Mouse (Mus musculus) C2C12 (cell line): ENCODE data around the gene Laptm5. TPM values are rescaled to one million over a fixed set of nuclear protein-coding genes. Genes with fewer than 3 reads are reported as not detected.

ENCODE experiments used
- H3K27me3 ChIP-seq: one replicate; pipeline ENCODE4 v1.6.1; 2011; ENCODE audit not compliant: control insufficient read depth, insufficient read depth, insufficient read length
- H3K36me3 ChIP-seq: one replicate; pipeline ENCODE4 v1.6.1; 2011; ENCODE audit not compliant: control insufficient read depth, insufficient read depth
- H3K4me3 ChIP-seq: one replicate; pipeline ENCODE4 v1.5.1; 2011; ENCODE audit warnings: mild to moderate bottlenecking, control low read depth; ENCODE audit not compliant: poor library complexity, insufficient read depth, severe bottlenecking
- H3K79me2 ChIP-seq: one replicate; pipeline ENCODE4 v1.6.1; 2011; ENCODE audit not compliant: control insufficient read depth, insufficient read depth
- H3K79me3 ChIP-seq: one replicate; pipeline ENCODE4 v1.6.1; 2011; ENCODE audit warnings: low read depth, control low read depth
- H3ac ChIP-seq: one replicate; pipeline ENCODE3; 2011; ENCODE audit warnings: low read depth; ENCODE audit not compliant: control insufficient read depth, insufficient read length
- CEBPB ChIP-seq: IDR thresholded peaks from one replicate; pipeline ENCODE4 v1.6.1; 2011; ENCODE audit warnings: low read depth, mild to moderate bottlenecking, control low read depth, moderate library complexity
- CTCF ChIP-seq: IDR thresholded peaks from one replicate; pipeline ENCODE4 v1.5.1; 2011; ENCODE audit not compliant: control insufficient read depth, insufficient read depth, insufficient read length
- FOSL1 ChIP-seq: IDR thresholded peaks from one replicate; pipeline ENCODE4 v1.8.0; 2011; ENCODE audit warnings: mild to moderate bottlenecking, low read length; ENCODE audit not compliant: poor library complexity, insufficient read depth, severe bottlenecking
- MAX ChIP-seq: IDR thresholded peaks from one replicate; pipeline ENCODE4 v1.6.1; 2011; ENCODE audit warnings: mild to moderate bottlenecking, control low read depth
- MYOD1 ChIP-seq: IDR thresholded peaks from one replicate; pipeline ENCODE4 v1.6.1; 2011; ENCODE audit warnings: low read depth; ENCODE audit not compliant: control insufficient read depth, insufficient read length
- MYOG ChIP-seq: IDR thresholded peaks from one replicate; pipeline ENCODE4 v1.6.1; 2011; ENCODE audit not compliant: control insufficient read depth, insufficient read length; ENCODE audit errors: extremely low read depth
- USF1 ChIP-seq: IDR thresholded peaks from one replicate; pipeline ENCODE4 v1.6.1; 2011; ENCODE audit warnings: low read depth, mild to moderate bottlenecking, control low read depth, moderate library complexity
- polyA plus RNA-seq: library from polyadenylated mRNA; unstranded; fragments of >200 nt; fragmentation: generic; extraction: Trizol; gene quantifications from one replicate; pipeline ENCODE4 v1.2.1, GENCODE M21; 2012; ENCODE audit warnings: missing spikeins

Laptm5 gene
- polyA plus RNA-seq, 1 experiment: 0.08 TPM

GRCm38 (mm10) chr4:130914527-130914926, 1.6 kb downstream of the Laptm5 start:
- H3K27me3 ChIP-seq: no peaks in the 10 kb centered on the region
- no peaks in the 10 kb centered on the region for H3K36me3 ChIP-seq
- no peak overlapping the region for H3ac ChIP-seq
- no peaks in the 10 kb centered on the region for H3K79me2 ChIP-seq
- H3K79me3 ChIP-seq: no peaks in the 10 kb centered on the region
- no peak for TF ChIP-seq CEBPB
- no peak overlapping the region for H3K4me3 ChIP-seq

GRCm38 (mm10) chr4:130915006-130915667, 2.2 kb downstream of the Laptm5 start:
- Histone ChIP-seq H3K4me3 (no peak overlapping the region), H3K79me3 (no peaks in the 10 kb centered on the region), H3K36me3 (no peaks in the 10 kb centered on the region), H3K79me2 (no peaks in the 10 kb centered on the region), H3ac (peak overlapping the region; percentile 24), H3K27me3 (no peaks in the 10 kb centered on the region)
- TF ChIP-seq CTCF (no peak), FOSL1 (no peak)

DNA sequence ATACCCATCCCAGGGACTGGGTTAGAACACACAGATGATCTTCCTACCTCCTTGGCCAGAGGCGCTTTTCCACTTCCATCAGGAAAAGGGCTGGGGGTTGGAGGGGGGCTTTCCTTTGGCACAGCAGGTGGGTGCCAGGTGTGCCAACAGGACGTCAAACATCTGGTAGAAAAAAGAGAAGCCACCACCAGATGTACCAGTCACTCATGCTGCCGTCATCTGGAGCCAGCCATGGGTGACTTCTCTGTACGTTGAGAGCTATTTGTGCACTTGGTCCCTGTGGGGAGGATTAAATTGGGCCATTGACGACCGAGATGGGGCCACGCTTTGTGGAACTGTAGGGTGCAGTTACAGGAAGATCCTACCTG, 2.7 kb downstream of the Laptm5 start:
- H3K79me2 ChIP-seq: no peaks in the 10 kb centered on the region
- peak; percentile 37 for TF ChIP-seq MYOD1
- TF ChIP-seq USF1: no peak
- no peak overlapping the region for H3K4me3 ChIP-seq
- no peaks in the 10 kb centered on the region for H3K36me3 ChIP-seq
- H3K27me3 ChIP-seq: no peaks in the 10 kb centered on the region
- H3ac ChIP-seq: no peak overlapping the region
- H3K79me3 ChIP-seq: no peaks in the 10 kb centered on the region

- H3K4me3 ChIP-seq: no peak overlapping the region
- no peaks in the 10 kb centered on the region for H3K36me3 ChIP-seq
- no peaks in the 10 kb centered on the region for H3K27me3 ChIP-seq
- no peaks in the 10 kb centered on the region for H3K79me3 ChIP-seq
- TF ChIP-seq FOSL1 (no peak), MYOD1 (no peak), MYOG (no peak), USF1 (no peak), CEBPB (no peak), MAX (no peak), CTCF (no peak)
- H3K79me2 ChIP-seq: no peaks in the 10 kb centered on the region
- H3ac ChIP-seq: no peak overlapping the region
These were observed 3.7 kb downstream of the Laptm5 start for GRCm38 (mm10) chr4:130916639-130917038.

DNA sequence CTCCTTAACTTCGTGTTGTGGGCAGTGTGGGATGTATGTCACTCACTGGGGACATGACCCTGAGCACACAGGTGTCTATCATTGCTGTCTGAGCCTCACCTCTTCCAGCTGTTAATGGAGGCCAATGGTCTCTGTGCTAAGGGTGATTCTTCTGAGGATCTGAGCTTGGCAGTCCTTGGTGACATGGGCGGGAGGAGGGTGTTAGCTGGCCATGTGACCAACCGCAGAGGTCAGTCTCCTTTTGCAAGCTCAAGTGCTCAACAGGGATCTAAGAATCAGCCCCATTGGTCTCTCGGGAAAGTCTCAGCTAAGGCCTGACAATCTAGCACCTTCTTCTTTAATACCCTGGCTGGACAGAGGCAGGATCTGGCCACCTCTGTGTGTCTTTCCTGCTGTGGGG, 4.6 kb downstream of the Laptm5 start:
- no peak for TF ChIP-seq FOSL1
- no peak for TF ChIP-seq CTCF
- no peak for TF ChIP-seq MAX
- TF ChIP-seq USF1: peak; percentile 2
- H3K79me3 ChIP-seq: no peaks in the 10 kb centered on the region
- H3K27me3 ChIP-seq: peaks cover 4% of the 10 kb centered on the region
- H3K36me3 ChIP-seq: no peaks in the 10 kb centered on the region
- H3ac ChIP-seq: no peak overlapping the region
- no peak overlapping the region for H3K4me3 ChIP-seq
- no peaks in the 10 kb centered on the region for H3K79me2 ChIP-seq

- Histone ChIP-seq H3K79me2 (no peaks in the 10 kb centered on the region), H3ac (no peak overlapping the region), H3K79me3 (no peaks in the 10 kb centered on the region), H3K36me3 (no peaks in the 10 kb centered on the region), H3K4me3 (no peak overlapping the region), H3K27me3 (peaks cover 8% of the 10 kb centered on the region)
- no peak for TF ChIP-seq FOSL1
- TF ChIP-seq MAX: no peak
- TF ChIP-seq MYOD1: no peak
- no peak for TF ChIP-seq MYOG
- no peak for TF ChIP-seq CTCF
- no peak for TF ChIP-seq CEBPB
- TF ChIP-seq USF1: no peak
These were observed 6.2 kb downstream of the Laptm5 start for GRCm38 (mm10) chr4:130918805-130919749.
